Mouse (Mus musculus) megakaryocyte, embryonic 14.5 days (primary cell): Measurements from ENCODE around the gene Il17ra.

Source experiments
- FLI1 ChIP-seq: IDR thresholded peaks from 2 replicates; pipeline ENCODE4 v1.6.1; 2012; ENCODE audit warnings: low read length, inconsistent platforms, mixed read lengths
- GATA1 ChIP-seq: IDR thresholded peaks from 3 replicates; pipeline ENCODE4 v1.6.1; 2012; ENCODE audit warnings: mixed read lengths, low read length, inconsistent platforms, borderline replicate concordance

GRCm38 (mm10) chr6:120492499-120493373 lies 29.7 kb downstream of the Il17ra start:
- TF ChIP-seq FLI1, result no peak
- no peak for TF ChIP-seq GATA1
